Mouse (Mus musculus): Measurements from ENCODE around the gene Tlk1.

- no peak for TF ChIP-seq POLR2A (IDR thresholded peaks at IDR 0.05; ENCODE audit: control insufficient read depth, low read depth, low read length)
- TF ChIP-seq CTCF (IDR thresholded peaks at IDR 0.05; ENCODE audit: control insufficient read depth, insufficient read depth, insufficient replicate concordance, low read depth, low read length), result no peak
Observed at GRCm38 (mm10) chr2:70836306-70836651, 10.8 kb upstream of the Tlk1 start.
